Mouse (Mus musculus): Measurements from ENCODE around the gene Pex14.

GRCm38 (mm10) chr4:149148084-149148483, 48.4 kb upstream of the Pex14 start:
- TF ChIP-seq CTCF (IDR thresholded peaks at IDR 0.05; ENCODE audit: control insufficient read depth, insufficient read depth, low read length) (no peak), POLR2A (IDR thresholded peaks at IDR 0.05; ENCODE audit: borderline replicate concordance, control insufficient read depth, low read depth, low read length) (no peak)

All from bone marrow, adult 2 months (tissue).